Mouse (Mus musculus): ENCODE data around the gene Nrgn.
A peak's percentile ranks its signal among the peaks of the same experiment; 100 is the strongest.

Gene Nrgn

DNA sequence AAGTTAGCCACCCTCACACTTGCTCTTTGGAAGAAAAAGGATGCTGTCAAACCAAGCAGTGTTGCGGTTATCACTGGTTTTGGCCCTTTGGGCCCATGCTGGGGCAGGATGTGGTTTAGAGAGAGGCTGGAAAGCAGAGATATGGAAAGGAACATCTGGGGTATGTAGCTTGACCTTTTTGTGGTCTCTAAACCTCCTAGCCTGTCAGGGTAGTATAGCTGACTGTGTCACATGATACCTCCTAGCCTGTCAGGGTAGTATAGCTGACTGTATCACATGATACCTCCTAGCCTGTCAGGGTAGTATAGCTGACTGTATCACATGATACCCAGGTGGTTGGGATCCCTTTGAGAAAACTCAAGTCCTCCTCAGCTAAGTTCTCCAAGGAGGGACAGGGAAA is 1.6 kb upstream of the Nrgn start:
- no peak for DNase-seq

DNA sequence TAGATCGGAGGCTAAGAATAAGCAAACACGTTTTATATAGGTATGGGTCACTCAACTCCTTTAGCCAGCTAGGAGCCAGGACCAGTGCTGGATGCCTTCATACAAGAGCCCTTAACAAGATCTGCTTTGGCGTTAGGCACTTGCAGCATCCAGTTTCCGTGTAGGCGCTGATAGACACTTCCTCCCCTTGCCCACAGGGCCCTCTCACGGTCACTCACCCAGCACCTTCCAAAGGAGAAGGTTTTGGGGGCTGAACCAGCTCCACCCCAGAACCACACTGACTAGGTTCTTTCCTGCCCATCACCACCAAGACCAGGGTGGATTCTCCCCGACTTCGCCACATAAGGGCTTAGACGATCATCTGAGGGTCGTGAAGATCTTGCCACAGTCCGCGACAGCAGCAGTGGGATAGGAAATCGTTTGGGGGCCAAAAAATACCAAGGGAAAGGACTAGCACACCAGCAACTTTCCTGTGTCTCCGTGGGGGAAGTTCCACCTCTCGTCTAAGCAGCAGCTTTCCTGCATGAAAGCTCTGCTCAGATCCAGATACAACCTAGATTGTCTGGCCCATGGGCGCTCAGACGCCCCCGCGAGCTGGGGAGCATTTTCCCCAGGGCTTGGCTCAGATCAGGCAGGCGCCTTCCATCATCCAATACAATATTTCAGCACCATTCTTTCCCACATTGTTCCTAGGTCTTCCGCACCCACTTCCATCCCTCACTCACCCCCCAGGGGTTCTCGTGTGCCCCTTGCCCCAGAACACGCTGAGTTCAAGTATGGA is 763 bp downstream of the Nrgn start:
- DNase-seq = no peak

DNA sequence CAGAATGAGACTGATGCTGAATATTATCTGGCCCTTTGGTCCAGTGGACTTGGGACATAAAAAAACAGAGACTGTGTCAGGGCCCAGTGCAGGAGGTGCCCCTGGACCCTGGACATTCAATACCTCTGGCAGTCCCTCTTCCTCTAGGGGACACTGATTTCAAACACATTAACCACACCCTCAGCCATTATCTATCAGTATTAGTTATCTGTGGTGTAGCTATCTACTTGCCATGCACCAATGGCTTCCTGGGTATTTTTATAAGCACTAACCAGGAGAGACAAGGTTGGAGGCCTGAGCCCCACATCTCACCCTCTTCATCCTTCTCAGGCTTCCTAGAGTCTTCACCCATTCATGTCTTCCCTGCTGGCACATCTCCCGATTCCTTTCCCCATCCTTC is 2.3 kb downstream of the Nrgn start:
- no peak for DNase-seq

DNA sequence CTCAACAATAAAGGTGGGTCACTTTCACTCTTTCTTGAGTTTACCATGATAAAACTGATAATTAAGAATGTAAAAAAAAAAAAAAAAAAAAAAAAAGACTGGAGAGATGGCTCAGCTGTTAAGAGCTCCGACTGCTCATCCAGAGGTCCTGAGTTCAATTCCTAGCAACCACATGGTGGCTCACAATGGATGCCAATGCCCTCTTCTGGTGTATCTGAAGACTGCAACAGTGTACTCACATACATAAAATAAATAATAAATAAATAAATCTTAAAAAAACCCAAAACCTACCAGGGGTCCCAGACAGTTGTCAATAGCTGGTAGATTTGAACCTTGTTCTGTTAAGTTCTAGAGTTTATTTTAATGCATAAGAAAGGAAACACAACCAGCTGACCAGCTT is 5.8 kb downstream of the Nrgn start:
- DNase-seq = no peak

DNA sequence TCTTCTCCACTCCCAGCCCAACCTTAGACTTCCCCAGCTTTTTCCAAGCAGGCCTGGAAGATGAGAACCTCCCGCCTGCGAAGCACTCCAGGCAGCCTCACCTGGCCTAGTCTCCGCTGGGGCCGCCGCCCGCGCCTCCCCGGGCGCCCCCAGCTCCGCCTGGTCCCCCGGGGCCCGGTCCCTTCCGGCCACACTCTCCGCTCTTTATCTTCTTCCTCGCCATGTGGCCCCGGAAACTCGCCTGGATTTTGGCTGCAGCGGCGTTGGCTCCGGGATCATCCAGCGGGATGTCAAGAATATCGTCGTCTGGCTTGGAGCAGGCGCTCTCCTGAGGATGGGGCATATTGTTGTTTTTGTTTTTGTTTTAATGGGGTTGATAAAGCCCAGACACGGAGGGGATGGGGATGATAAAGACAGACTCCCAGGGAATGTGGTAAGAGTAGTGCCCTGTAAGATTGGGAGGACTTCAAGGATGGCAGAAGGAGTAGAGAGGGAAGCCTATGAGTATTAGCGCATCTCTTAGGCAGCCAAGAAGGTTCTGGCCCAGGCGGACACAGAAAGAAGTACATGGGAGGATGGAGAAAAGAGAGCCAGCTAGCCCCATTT is 6.8 kb downstream of the Nrgn start:
- no peak for DNase-seq

DNA sequence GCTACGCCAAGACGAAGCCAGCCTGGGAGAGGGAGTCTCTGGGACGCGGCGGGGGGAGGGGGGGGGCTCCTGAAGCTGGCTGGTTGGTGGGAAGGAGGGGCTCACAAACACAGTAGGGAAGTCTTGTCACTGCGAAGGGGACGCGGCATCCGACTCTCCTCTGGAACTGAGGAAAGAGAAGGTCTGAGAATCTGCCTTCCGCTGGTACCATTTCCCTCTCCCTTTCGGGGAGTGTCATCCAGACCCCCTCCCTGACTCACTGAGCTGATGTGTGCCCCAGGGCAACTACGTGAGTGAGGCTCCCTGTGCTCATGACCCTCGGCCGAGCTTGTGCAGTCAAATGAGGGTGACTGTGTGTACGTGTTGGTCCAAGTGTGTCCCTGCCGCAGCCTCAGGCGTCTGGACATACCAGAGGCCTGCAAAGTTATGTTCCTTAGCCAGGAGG is 7.5 kb downstream of the Nrgn start:
- no peak for DNase-seq

DNA sequence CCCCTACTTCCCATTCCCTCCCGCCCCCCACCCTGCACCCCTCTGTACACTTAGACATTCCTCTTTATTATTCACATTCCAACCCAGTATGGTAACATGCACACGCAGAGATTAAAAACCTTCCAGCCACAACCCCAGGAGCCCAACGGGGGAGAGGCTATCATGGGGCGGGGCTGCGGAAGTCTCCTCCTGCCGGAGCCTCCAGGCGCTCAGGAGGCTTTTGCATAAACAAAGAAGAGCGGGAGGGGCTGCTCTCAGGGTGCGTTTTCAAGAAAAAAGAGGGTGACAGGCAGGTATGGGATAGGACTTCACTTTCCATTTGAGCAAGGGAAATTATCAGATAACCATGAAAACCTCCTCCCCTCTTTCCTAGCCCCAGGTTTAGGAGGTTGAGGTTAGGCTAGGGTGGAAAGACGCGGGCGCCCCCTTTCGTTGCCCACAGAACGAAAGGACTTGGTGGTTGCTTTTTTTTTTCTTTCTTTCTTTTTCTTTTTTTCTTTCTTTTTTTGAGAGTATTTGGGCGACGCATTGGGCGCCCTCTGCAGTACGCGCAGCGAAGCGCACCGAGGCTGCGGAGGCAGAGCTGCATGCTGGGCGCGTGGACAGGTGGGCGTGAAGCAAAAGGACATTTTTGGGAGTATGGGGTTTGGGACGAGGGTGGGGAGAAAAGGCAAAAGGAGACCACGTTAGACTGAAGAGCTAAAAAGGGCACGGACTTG is 8.1 kb downstream of the Nrgn start:
- DNase-seq = peak; percentile 81 to 85

DNA sequence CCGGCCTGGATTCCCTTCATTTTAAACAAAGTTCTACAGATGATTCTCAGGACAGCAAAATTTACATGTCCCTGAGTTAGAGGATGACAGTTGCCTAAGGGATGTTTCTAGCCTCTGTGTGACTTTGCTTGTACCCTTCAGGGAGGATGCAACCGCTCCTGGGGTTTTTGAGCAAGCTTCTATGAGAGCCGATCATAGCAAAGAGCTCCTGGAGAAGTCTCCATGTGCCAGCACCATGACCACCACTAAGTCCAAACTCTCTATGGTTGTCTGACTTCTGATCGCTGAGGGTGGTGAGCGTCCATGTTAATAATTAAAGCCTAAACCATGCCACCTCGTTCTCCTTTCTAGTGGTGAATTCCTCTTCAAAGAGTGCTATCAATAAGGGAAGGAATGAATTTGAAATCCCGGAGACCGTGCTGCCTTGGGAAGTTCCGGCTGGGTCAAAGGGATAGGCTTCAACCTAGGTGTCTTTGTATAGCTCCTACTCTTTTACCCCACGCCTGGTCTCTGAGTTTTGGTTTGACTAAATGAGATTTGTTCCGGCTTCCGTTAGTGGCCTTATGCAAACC is 8.7 kb downstream of the Nrgn start:
- DNase-seq = no peak

DNA sequence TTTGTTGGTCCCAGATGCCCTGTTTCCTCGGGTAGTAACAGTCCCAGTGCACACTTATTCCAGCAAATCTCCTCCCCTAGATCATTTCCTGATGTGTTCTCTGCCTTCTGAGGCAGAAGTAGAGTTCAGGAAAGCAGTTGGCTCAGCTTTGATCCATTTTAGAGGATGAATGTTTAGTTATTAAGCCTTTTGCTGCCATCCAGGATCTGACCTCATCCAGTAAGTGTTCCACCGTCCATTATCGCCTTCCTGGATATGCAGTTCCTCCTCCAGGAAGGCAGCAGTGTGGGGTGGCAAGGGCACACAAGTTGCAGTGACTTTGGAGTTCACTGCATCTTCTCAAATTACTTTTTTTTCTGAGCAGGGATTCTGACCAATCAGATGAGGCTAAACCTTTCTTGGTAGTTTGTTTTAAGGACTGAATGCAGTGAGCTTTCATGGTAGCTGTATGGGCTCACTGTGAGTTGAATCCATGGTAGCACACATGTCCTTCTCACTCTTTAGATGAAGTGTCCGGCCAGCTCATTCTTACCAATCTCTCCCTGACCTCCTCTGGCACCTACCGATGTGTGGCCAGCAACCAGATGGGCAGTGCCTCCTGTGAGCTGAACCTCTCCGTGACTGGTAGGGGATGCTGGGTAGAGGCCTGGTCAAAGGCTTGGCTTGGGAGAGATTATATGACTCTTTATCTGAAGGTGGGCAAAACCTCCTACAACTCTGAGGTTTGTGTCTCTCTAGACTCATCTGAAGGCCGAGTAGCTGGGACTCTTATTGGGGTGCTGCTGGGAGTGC is 10.7 kb downstream of the Nrgn start:
- peak in 1 of 2 experiments; percentile 15 for DNase-seq

DNA sequence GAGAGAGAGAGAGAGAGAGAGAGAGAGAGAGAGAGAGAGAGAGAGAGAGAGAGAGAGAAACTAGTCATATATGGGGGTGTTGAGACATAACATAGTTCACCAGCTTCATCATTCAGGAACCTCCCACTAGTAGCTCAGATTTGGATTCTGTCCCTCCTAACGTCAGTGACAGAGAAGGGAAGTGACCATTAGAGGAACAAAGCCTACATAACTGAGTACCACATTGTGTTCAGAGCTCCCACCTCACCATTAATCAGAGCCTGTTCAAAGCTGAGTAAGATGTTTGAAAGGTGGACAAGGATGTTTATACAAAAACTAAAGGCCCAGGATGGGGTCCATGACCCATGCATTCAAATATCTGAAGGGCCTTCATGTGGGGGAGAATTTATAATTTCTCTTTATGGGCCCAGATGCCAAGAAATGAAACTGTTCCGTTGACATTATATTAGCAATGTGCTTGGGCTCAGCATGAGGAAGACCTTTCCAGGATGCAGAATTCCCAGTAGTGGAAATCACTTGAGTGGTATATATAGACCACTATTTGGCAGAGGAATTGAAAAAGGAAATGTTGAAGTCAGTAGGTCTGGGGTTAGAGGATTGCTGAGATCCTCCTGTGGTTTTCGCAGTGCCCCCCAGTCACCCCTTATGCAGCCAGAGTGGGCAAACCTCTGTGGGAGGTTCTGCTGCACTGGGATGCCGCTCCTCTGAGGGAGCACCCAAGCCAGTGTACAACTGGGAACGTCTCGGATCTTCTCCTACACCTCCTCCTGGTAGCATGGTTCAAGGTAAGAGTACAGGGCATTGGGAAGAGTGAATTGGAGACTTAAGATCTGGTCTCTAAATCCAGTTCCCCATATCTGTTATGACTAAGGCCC is 11.8 kb downstream of the Nrgn start:
- peak in 1 of 2 experiments; percentile 15 for DNase-seq

DNA sequence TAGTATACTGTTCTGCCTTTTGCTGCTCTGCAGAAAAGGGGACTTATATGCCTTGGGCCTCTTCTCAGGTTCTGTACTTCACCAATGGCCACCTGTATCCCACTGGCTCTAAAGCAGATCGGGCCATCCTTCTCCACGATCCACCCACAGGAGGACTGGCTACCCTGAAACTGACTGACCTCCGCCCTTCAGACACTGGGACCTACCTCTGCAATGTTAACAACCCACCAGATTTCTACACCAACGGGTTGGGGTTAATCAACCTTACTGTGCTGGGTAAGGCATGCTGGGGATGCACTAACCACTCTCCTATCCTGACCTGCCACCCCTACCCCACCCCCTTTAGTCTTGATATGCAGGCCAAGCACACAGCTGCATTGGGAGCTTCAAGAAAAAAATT is 12.5 kb downstream of the Nrgn start:
- DNase-seq = no peak

DNA sequence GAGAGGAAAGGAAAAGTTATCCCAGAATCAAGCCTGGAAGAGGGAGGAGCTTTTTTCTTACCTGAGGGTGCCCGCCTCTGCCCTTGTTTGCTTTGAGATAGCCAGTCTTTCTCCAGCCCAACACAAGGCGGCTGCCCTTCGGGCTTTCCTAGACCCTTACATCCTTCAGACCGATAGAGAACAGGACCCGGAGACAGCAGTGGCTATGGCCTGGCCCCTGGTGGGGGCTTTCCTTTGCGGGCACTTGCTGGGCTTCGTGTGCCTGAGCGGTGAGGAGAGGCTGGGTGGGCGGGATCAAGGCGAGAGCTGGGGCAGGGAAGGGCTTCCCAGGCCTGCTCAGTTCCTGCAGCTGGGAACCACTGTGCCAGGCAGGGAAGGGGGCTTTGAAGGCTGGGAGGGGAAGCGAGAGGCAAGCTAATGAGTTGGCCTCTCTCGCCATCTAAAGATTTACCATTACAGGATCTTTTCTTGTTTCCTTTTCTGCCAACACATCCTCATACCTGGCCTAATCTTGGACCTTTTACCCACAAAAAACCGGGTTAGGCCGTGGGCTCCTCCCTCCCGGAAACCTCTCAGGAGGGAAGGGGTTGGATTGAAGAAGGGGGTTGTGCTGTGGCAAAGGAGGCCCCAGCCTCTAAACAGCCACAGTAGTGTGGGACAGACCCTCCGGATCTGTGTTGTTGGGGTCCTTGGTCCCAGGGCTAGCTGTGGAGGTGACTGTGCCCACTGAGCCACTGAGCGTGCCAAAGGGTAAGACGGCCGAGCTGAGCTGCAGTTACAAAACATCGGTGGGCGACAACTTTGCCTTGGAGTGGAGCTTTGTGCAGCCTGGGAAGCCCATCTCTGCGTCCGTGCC is 13.3 kb downstream of the Nrgn start, which contains the start of gene Vsig2:
Gene Vsig2 (plus strand): TSS at position 86 of the 856 bp plus-strand sequence.
- DNase-seq = peak; percentile 36 to 52

DNA sequence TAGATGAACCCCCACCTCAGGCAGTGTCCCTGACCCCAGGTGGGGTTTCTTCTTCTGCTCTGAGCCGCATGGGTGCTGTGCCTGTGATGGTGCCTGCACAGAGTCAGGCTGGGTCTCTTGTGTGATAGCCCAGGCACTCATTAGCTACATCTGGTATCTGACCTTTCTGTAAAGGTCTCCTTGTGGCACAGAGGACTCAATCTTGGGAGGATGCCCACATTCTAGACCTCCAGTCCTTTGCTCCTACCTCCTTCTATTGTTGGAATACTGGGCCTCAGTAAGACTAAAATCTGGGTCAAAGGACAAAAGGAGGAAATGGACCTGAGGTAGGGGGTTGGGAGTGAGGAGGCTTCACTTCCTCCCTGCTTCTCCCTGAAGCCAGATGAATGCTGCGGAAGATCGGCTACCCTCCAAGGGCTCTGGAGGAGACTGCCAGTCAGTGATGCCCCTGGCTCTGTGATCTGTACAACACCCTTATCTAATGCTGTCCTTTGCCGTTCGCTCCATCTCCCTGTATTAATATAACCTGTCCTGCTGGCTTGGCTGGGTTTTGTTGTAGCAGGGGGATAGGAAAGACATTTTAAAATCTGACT is 14.9 kb downstream of the Nrgn start:
- peak; percentile 30 to 50 for DNase-seq

DNA sequence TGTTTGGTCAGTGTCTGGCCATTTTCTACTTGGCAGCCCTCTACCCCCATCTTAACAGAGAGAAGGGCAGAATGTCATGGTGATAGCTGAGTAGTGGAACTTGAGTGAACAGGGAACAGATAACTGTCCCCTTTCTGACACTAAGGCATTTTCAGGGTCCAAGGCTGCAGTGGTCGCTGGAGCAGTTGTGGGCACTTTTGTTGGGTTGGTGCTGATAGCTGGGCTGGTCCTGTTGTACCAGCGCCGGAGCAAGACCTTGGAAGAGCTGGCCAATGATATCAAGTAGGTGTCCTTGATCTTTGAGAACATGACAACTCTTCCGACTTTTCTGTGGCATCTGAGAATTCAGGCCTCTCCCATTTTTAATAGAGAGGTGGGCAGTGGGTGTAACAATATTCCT is 15.9 kb downstream of the Nrgn start:
- no peak for DNase-seq

DNA sequence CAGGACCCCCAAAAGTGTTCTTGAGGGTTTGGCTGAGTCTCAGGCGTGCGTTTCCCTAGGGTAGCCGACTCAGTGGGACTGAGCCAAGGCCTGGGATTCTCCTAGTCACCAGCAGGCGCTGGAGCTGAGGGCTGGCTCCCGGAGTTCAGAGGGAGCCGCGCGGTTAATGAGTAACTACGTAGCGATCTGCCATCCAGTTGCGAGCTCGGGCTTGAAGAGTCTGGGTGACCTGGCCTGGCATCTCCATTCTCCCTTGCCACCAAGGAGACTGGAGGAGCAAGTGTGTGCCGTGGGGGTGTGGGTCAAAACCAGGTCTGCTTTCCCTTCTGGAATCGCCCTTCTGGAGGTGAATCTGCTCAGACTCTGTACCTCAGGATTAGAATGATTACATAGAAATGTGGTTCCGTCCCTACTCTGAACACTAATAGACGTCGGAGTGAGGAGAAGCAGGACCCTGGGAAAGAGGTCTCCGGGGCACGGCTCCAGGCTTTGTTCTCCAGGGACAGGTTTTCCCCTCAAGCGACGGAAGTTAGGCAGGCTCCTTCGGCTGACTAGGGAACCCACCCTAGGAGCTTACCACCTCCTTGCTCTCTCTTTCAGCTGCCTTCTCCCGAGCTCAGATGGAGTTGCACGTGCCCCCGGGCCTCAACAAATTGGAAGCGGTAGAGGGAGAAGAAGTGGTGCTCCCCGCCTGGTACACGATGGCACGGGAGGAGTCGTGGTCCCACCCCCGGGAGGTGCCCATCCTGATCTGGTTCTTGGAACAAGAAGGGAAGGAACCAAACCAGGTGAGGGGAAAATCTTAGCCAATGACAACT is 21.6 kb downstream of the Nrgn start:
- DNase-seq = peak; percentile 83 to 88

DNA sequence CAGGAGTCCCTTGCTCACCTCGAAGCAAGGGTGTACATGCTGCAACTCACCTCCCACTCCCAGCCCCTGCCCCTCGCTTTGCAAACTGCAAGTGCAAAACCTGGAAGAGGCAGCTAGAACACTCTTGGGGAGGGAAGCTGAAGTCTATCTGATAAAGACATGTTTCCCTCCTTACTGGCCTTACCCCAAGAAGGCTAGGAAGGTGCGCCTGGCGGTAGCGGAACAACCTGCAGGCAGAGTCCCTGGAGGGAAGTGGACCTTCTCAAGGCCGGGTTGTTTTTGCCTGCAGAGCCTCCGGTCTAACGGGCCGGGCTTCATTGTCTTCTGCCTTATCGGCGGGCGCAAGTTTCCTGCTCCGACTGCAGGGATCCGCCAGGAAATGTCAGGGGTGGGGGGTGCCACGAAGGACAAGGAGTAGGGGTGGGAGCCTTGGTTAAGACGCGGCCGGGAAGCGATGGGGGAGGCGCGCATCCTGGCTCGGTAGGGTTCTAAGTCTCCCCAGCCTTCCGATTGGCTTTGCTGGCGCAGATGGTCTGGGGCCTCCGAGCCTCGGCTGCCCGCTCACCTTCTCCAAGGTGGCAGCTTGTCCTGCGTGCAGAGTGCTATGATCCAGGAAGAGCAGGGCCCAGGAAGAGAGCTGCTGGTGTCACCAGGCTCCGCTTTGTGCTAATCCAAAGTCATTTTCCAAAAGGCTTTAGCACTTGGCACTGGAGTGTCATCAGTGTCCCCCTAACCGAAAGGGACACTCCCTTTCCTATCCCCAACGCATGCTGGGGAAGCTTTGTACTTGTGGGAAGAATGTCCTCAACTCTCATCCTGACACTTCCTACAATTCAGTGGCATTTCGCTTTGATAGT is 22.4 kb downstream of the Nrgn start:
- peak; percentile 85 to 93 for DNase-seq

DNA sequence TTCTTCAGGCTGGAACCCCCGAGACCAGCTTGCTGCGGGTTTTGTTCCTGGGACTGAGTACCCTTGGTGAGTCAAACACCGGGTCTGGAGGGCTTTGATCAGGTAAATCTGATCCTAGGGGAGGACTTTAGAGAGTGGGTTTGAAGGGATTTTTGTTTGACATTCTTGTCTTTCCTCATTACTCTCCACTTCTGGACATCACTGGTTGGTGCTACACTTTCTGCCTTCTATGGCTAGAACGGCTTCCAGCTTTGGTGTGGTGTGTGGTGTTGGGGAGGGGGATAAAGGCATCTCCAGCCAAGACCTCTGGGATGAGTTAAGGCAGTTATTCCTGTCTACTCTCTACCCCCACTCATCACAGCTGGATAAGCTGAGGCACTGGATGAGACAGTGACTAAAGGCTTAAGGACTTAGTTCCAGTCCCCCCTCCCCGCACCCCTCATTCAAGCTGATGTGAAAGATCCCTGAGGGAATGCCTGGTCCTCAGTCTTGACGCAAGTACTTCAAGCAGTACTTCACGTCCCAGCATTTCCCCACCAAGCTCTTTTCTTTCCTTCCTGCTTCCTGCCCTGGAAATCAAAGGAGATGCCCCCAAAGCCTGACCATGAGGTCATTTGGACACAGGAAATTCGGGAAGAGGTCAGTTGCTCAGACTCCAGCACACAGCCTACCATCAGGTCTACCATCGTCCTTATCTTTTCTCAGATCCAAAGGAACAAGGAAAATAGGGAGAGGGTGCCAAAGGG is 24.3 kb downstream of the Nrgn start:
- DNase-seq = peak in 1 of 2 experiments; percentile 43

Measured in lung, postnatal 4 days (tissue).